Mouse (Mus musculus) hindbrain, embryonic 14.5 days (tissue): Measurements from ENCODE around the gene Gap43. TPM values are rescaled to one million over a fixed set of nuclear protein-coding genes. Genes with fewer than 3 reads are reported as not detected.
"Not testable (repeated sequence)": the region's sequence is repeated elsewhere in the genome, so short reads cannot be mapped to it uniquely, and the experiment has no call there.

Experiments
- ATAC-seq: fragments of 200-750 bp; cut with Nextera tagmentation; 2 replicates; pipeline ENCODE4 v1.8.0; 2017; ENCODE audit warnings: moderate number of reproducible peaks, mild to moderate bottlenecking, moderate TSS enrichment, moderate library complexity; ENCODE audit not compliant: low FRiP score
- DNase-seq: peaks from one replicate; pipeline ENCODE4 v3.0.0-alpha.2; 2015; ENCODE audit warnings: low spot score
- H3K27ac ChIP-seq: fragments of 300-500 bp; sonication (generic); 2 replicates; pipeline ENCODE4 v1.5.1; 2014; ENCODE audit warnings: mild to moderate bottlenecking, moderate library complexity
- H3K27me3 ChIP-seq: fragments of 300-500 bp; sonication (generic); 2 replicates; pipeline ENCODE4 v1.6.1; 2014; ENCODE audit warnings: mild to moderate bottlenecking, low read length, mixed read lengths; ENCODE audit not compliant: control insufficient read depth, insufficient read depth
- H3K36me3 ChIP-seq: fragments of 300-500 bp; sonication (generic); replicated peaks from 2 replicates; pipeline ENCODE4 v1.6.1; 2014; ENCODE audit not compliant: control insufficient read depth, insufficient read depth
- H3K4me1 ChIP-seq: fragments of 300-500 bp; sonication (generic); replicated peaks from 2 replicates; pipeline ENCODE4 v1.6.1; 2014; ENCODE audit warnings: antibody characterized with exemption, low read length, mixed read lengths; ENCODE audit not compliant: control insufficient read depth, insufficient read depth
- H3K4me2 ChIP-seq: fragments of 300-500 bp; sonication (generic); replicated peaks from 2 replicates; pipeline ENCODE4 v1.6.1; 2014; ENCODE audit warnings: mild to moderate bottlenecking, moderate library complexity
- H3K4me3 ChIP-seq: fragments of 300-500 bp; sonication (generic); replicated peaks from 2 replicates; pipeline ENCODE4 v1.5.1; 2014; ENCODE audit warnings: mild to moderate bottlenecking, low read length
- H3K9ac ChIP-seq: fragments of 300-500 bp; sonication (generic); 2 replicates; pipeline ENCODE4 v1.6.1; 2014
- H3K9me3 ChIP-seq: fragments of 300-500 bp; sonication (generic); 2 replicates; pipeline ENCODE4 v1.6.1; 2016; ENCODE audit warnings: low read length; ENCODE audit not compliant: control insufficient read depth
- WGBS: fragments of 180-500 bp; shearing (Covaris S2); extraction: QIAGEN DNeasy Blood & Tissue Kit; methylation state at CpG from one replicate; pipeline ENCODE4 v1.1.7; 2014; 5-methylcytosine and 5-hydroxymethylcytosine counted together
- polyA plus RNA-seq: library from polyadenylated mRNA; unstranded; fragments of >200 nt; fragmentation: Nextera tagmentation; extraction: Ambion mirVana; gene quantifications from 2 replicates; pipeline ENCODE4 v1.2.1, GENCODE M21; 2014

The Gap43 gene
- 1,468 and 1,692 TPM in 2 replicates for polyA plus RNA-seq

DNA sequence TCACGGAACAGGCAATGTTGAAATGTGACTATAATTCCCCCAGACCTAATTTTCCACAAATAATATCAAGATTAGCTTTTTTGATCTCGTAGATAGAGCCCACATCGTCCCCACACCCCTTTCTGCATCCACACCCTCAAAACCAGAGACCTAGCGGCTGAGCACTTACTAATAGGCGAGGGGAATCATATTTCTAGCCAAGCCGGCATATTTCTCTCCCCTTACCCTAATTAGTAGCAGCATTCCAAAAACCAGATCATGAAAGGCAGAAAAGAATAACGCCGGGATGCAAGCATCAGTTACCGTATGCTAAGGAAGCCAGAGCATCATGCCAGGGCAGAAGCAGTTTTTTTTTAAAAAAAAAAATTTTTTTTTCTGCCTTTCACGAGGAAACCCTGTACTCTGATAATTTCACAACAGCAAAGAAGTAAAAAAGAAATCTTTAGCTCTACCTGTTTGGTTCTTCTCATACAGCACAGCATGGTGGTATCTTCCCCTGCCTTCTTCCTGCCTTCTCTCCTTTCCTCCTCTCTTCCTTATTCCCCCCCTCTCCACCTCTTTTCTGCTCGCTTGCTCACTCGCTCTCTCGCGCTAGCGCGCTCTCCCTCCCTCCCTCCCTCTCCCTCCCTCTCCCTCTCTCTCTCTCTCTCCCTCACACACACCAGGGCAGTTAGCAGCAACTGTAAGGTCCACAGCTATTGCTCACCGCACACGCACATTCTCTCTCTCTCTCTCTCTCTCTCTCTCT lies at the start of gene Gap43:
Gene Gap43, minus strand, starts transcription at position 631 of the 748 bp plus-strand sequence.
- peak within 1 kb of the TSS; percentile 62 for H3K4me2 ChIP-seq
- peak within 1 kb of the TSS; percentile 94 for H3K27ac ChIP-seq
- peak within 1 kb of the TSS; percentile 79 for H3K4me3 ChIP-seq
- DNase-seq, result peak; percentile 68
- no peaks in the 10 kb centered on the region for H3K27me3 ChIP-seq
- peak within 1 kb of the TSS; percentile 94 for H3K9ac ChIP-seq
- under 1% methylated on average over 18 of the region's 18 CpGs for WGBS
- ATAC-seq, result peak; percentile 89
- no peaks in the 10 kb centered on the region for H3K9me3 ChIP-seq
- no peaks in the 10 kb centered on the region for H3K36me3 ChIP-seq
- H3K4me1 ChIP-seq, result peaks cover 17% of the 10 kb centered on the region

DNA sequence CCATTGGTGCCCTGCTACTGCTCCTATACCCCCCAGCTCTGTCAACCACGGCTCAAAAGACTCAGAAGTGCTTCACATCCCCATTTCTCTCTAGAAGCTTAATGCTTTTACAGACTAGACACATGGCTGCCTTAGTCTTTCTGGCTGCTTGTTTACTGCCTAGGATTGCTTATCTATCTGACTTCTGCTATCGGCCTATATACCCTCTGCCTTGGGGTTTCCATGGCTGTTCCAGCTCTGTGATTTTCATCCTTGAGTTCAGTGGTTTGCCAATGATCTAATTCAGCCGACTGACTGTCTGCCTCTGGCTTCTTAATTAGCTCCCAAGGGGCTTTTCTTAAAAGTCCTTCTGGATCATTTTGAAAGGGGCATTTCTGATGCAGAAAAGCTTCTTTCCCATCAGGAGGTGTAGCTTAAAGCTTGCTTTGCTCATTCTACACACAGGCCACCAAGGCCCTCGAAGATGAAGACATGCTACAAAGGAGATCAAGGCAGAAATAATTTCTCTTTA lies 40.9 kb upstream of the Gap43 start:
- peak; percentile 46; the same call in 1 of the 2 replicates for ATAC-seq

GRCm38 (mm10) chr16:42380641-42381040 lies 40.2 kb upstream of the Gap43 start:
- Histone ChIP-seq H3K9me3 (no peaks in the 10 kb centered on the region), H3K4me3 (no peak overlapping the region), H3K4me1 (no peaks in the 10 kb centered on the region), H3K4me2 (no peak overlapping the region), H3K27me3 (no peaks in the 10 kb centered on the region), H3K9ac (no peak overlapping the region), H3K36me3 (no peaks in the 10 kb centered on the region), H3K27ac (no peak overlapping the region)
- WGBS, result 42% methylated on average over 3 of the region's 3 CpGs
- no peak for DNase-seq
- no peak for ATAC-seq

More for the DNA sequence above, 40.9 kb upstream of the Gap43 start:
- Histone ChIP-seq H3K9ac (no peak overlapping the region), H3K4me2 (no peak overlapping the region), H3K4me1 (no peaks in the 10 kb centered on the region), H3K9me3 (no peaks in the 10 kb centered on the region), H3K4me3 (no peak overlapping the region), H3K27ac (0 out of 2 replicates have a peak overlapping the region, but pooled peaks have one; percentile 9), H3K27me3 (no peaks in the 10 kb centered on the region), H3K36me3 (no peaks in the 10 kb centered on the region)
- DNase-seq, result peak; percentile 42
- WGBS, result 35% methylated on average over 4 of the region's 4 CpGs

- no peak overlapping the region for H3K4me3 ChIP-seq
- H3K4me2 ChIP-seq, result no peak overlapping the region
- no peaks in the 10 kb centered on the region for H3K36me3 ChIP-seq
- no peak overlapping the region for H3K9ac ChIP-seq
- peak; percentile 40; the same call in 1 of the 2 replicates for ATAC-seq
- no peaks in the 10 kb centered on the region for H3K27me3 ChIP-seq
- WGBS, result 46% methylated on average over 6 of the region's 6 CpGs
- peak overlapping the region; percentile 70 for H3K27ac ChIP-seq
- H3K4me1 ChIP-seq, result peaks cover 10% of the 10 kb centered on the region; the same call in 1 of the 2 replicates
- DNase-seq, result peak; percentile 29
- no peaks in the 10 kb centered on the region for H3K9me3 ChIP-seq
Observed at GRCm38 (mm10) chr16:42370148-42370547, 29.7 kb upstream of the Gap43 start.

DNA sequence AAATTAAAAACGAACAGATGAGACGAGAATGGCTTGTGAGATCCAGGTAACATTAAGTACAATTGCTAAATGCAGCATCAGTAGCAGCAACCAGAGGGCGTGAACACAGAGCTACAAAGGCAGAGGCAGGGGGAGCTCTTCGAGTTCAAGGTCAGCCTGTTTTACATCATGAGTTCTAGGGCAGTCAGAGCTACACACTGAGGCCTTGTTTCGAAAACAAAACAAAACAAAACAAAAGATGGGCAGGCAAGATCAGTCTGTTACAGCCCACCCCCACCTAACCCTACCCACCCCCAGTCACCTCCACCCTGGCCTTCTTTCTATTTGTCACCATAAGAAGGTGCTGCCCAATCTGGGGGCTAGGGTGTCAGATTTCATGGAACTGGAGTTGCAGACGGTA lies 28.9 kb upstream of the Gap43 start:
- H3K27me3 ChIP-seq, result no peaks in the 10 kb centered on the region
- H3K4me2 ChIP-seq, result no peak overlapping the region
- DNase-seq (no peak), ATAC-seq (no peak)
- H3K36me3 ChIP-seq, result no peaks in the 10 kb centered on the region
- H3K4me3 ChIP-seq, result no peak overlapping the region
- peak overlapping the region; percentile 70; the same call in 1 of the 2 replicates for H3K27ac ChIP-seq
- no peaks in the 10 kb centered on the region for H3K9me3 ChIP-seq
- peaks cover 10% of the 10 kb centered on the region; the same call in 1 of the 2 replicates for H3K4me1 ChIP-seq
- no peak overlapping the region for H3K9ac ChIP-seq
- WGBS, result 85% methylated on average over 6 of the region's 6 CpGs

DNA sequence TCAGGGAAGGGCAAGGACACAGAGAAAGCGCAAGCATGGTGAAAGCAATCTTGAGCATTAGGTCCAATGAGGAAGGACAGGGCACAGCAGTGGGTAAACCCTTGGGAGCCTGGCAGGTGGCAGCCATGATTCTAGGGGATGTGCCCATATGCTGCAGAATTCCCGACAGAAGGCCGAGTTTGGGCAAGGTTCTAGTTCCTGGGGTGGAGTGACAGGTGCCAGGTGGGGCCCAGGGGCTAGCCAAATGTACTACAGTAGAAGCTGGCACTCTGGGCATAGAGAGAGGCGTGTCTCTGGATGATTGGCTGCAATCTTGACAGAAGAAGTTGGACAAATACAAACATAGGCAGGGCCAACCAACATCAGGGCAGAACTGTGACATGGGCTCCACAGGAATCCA lies 19.6 kb upstream of the Gap43 start:
- H3K4me1 ChIP-seq, result no peaks in the 10 kb centered on the region
- WGBS, result 90% methylated on average over 4 of the region's 4 CpGs
- H3K4me2 ChIP-seq, result no peak overlapping the region
- no peaks in the 10 kb centered on the region for H3K27me3 ChIP-seq
- H3K4me3 ChIP-seq, result no peak overlapping the region
- no peak overlapping the region for H3K9ac ChIP-seq
- H3K9me3 ChIP-seq, result no peaks in the 10 kb centered on the region
- no peak overlapping the region for H3K27ac ChIP-seq
- no peak for ATAC-seq
- DNase-seq, result no peak
- no peaks in the 10 kb centered on the region for H3K36me3 ChIP-seq

- Histone ChIP-seq H3K4me2 (no peak overlapping the region), H3K4me3 (no peak overlapping the region), H3K36me3 (no peaks in the 10 kb centered on the region), H3K4me1 (no peaks in the 10 kb centered on the region), H3K9ac (no peak overlapping the region), H3K27ac (no peak overlapping the region), H3K27me3 (no peaks in the 10 kb centered on the region), H3K9me3 (no peaks in the 10 kb centered on the region)
- ATAC-seq (no peak), DNase-seq (no peak)
- WGBS, result 95% methylated on average over 4 of the region's 4 CpGs
Observed at GRCm38 (mm10) chr16:42358058-42358457, 17.6 kb upstream of the Gap43 start.

GRCm38 (mm10) chr16:42350076-42350475 lies 9.6 kb upstream of the Gap43 start:
- 84% methylated on average over 2 of the region's 2 CpGs for WGBS
- H3K27ac ChIP-seq, result no peak overlapping the region
- H3K9ac ChIP-seq, result no peak overlapping the region

DNA sequence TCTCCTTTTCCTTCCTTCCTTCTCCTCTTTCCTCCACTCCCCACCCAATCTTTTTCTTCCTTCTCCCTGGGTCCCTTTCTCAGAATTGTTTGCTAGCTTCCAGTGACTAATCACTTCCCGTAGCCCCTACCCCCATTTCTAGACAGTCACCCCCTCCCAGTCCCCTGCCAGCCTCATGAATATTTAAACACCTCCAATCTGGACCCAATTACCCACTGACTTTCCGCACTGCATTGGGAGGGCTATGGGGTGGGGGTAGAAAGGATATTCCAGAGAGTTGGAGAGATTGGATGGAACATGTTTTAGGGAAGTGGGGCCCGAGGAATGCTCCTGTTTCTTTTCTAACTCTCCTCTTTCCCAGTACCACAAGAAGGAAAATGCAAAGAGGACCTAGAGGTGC lies 414 bp upstream of the Gap43 start:
- H3K36me3 ChIP-seq, H3K27me3 ChIP-seq, DNase-seq, H3K9ac ChIP-seq, H3K9me3 ChIP-seq: not testable (repeated sequence)
- 3% methylated on average over 2 of the region's 3 CpGs for WGBS
- Histone ChIP-seq H3K27ac (peak overlapping the region; percentile 53; the same call in 1 of the 2 replicates), H3K4me2 (peak overlapping the region; percentile 62), H3K4me3 (peak overlapping the region; percentile 79; the same call in 1 of the 2 replicates), H3K4me1 (peaks cover 15% of the 10 kb centered on the region)
- peak; percentile 54; the same call in 1 of the 2 replicates for ATAC-seq

More at GRCm38 (mm10) chr16:42350076-42350475, 9.6 kb upstream of the Gap43 start:
- no peak for DNase-seq
- no peak overlapping the region for H3K4me2 ChIP-seq
- no peak overlapping the region for H3K4me3 ChIP-seq
- H3K9me3 ChIP-seq, result no peaks in the 10 kb centered on the region
- no peaks in the 10 kb centered on the region for H3K4me1 ChIP-seq
- no peaks in the 10 kb centered on the region for H3K27me3 ChIP-seq
- ATAC-seq, result no peak
- no peaks in the 10 kb centered on the region for H3K36me3 ChIP-seq
